Mouse (Mus musculus) CH12.LX (cell line): ENCODE measurements at regions not wholly inside any gene's neighbourhood (a gene's known extent, or its start where the extent isn't known, plus 50 kb on each side); places are given as distances from the start of the nearest gene placed in this dataset.

Source experiments
- DNase-seq: peaks from one replicate; pipeline ENCODE4 v3.0.0-alpha.2; 2013; ENCODE audit errors: extremely low read depth
- H3K27ac ChIP-seq: 2 replicates; pipeline ENCODE4 v1.5.1; 2012; ENCODE audit warnings: low read depth, mild to moderate bottlenecking, control low read depth, moderate library complexity; ENCODE audit not compliant: insufficient read depth
- H3K27me3 ChIP-seq: replicated peaks from 2 replicates; pipeline ENCODE3; 2012; ENCODE audit warnings: inconsistent platforms
- H3K36me3 ChIP-seq, 2 experiments: replicated peaks in 1 of 2; 2 replicates each; pipeline versions ENCODE3 to v1.6.1; 2012; ENCODE audit warnings: inconsistent platforms in 1 of 2, low read length in 1 of 2, mild to moderate bottlenecking in 1 of 2, mixed read lengths in 1 of 2, moderate library complexity in 1 of 2; ENCODE audit not compliant: control insufficient read depth in 1 of 2, insufficient read depth in 1 of 2
- H3K4me1 ChIP-seq, 2 experiments: 2 replicates each; pipeline ENCODE4 v1.6.1; 2012; ENCODE audit warnings: inconsistent platforms in 1 of 2, moderate library complexity in 1 of 2; ENCODE audit not compliant: insufficient read depth in 2 of 2, control insufficient read depth in 1 of 2
- H3K4me2 ChIP-seq: 2 replicates; pipeline ENCODE4 v1.6.1; 2012; ENCODE audit warnings: low read depth, mild to moderate bottlenecking, control low read depth; ENCODE audit not compliant: poor library complexity, insufficient read depth, severe bottlenecking
- H3K4me3 ChIP-seq, 3 experiments: fragments of 150-350 bp in 1 of 3; sonication (generic) in 1 of 3; replicated peaks in 1 of 3; 2 replicates each; pipeline versions ENCODE3 to v1.5.1; 2011 to 2012; ENCODE audit warnings: low read depth in 2 of 3, low read length in 2 of 3, mild to moderate bottlenecking in 2 of 3, moderate library complexity in 2 of 3, control low read depth in 1 of 3, improper control_type of control experiment in 1 of 3, inconsistent platforms in 1 of 3, mixed read lengths in 1 of 3; ENCODE audit not compliant: poor library complexity in 1 of 3
- H3K79me2 ChIP-seq: replicated peaks from 2 replicates; pipeline ENCODE4 v1.6.1; 2012; ENCODE audit warnings: mild to moderate bottlenecking, moderate library complexity; ENCODE audit not compliant: control insufficient read depth, poor library complexity, insufficient read depth, severe bottlenecking; ENCODE audit errors: extremely low read depth
- H3K9ac ChIP-seq: 2 replicates; pipeline ENCODE4 v1.6.1; 2012; ENCODE audit warnings: low read depth, mild to moderate bottlenecking, control low read depth, moderate library complexity; ENCODE audit not compliant: insufficient read depth
- H3K9me3 ChIP-seq: replicated peaks from 2 replicates; pipeline ENCODE3; 2012; ENCODE audit warnings: low read length, inconsistent platforms, mixed read lengths
- CTCF ChIP-seq, 2 experiments: IDR thresholded peaks in 1 of 2; conservative IDR thresholded peaks in 1 of 2; 2 replicates each; pipeline ENCODE4 v1.5.1; 2011 to 2012; ENCODE audit warnings: low read depth in 2 of 2, low read length in 2 of 2, improper control_type of control experiment in 1 of 2, inconsistent platforms in 1 of 2, mild to moderate bottlenecking in 1 of 2, moderate library complexity in 1 of 2
- E2F4 ChIP-seq: IDR thresholded peaks from 2 replicates; pipeline ENCODE4 v1.6.1; 2011; ENCODE audit warnings: low read depth, low read length, improper control_type of control experiment; ENCODE audit not compliant: insufficient replicate concordance
- EP300 ChIP-seq: IDR thresholded peaks from 2 replicates; pipeline ENCODE4 v1.6.1; 2011; ENCODE audit warnings: low read length, improper control_type of control experiment
- GABPA ChIP-seq: IDR thresholded peaks from 2 replicates; pipeline ENCODE4 v1.6.1; 2012; ENCODE audit warnings: low read depth, low read length, improper control_type of control experiment, inconsistent platforms; ENCODE audit not compliant: insufficient replicate concordance
- HCFC1 ChIP-seq: IDR thresholded peaks from 2 replicates; pipeline ENCODE4 v1.6.1; 2012; ENCODE audit warnings: low read depth, mild to moderate bottlenecking, inconsistent platforms, low read length, improper control_type of control experiment
- IRF4 ChIP-seq: IDR thresholded peaks from 2 replicates; pipeline ENCODE4 v1.6.1; 2014; ENCODE audit warnings: low read depth, mild to moderate bottlenecking, inconsistent platforms, low read length, improper control_type of control experiment
- JUN ChIP-seq: IDR thresholded peaks from 2 replicates; pipeline ENCODE4 v1.6.1; 2011; ENCODE audit warnings: low read depth, mild to moderate bottlenecking, low read length, improper control_type of control experiment, moderate library complexity; ENCODE audit not compliant: insufficient read depth
- JUND ChIP-seq: conservative IDR thresholded peaks from 2 replicates; pipeline ENCODE4 v1.6.1; 2011; ENCODE audit warnings: low read depth, low read length, improper control_type of control experiment
- MAFK ChIP-seq: IDR thresholded peaks from 2 replicates; pipeline ENCODE4 v1.6.1; 2011; ENCODE audit warnings: low read length, improper control_type of control experiment; ENCODE audit not compliant: insufficient replicate concordance
- MEF2A ChIP-seq: IDR thresholded peaks from 2 replicates; pipeline ENCODE4 v1.6.1; 2014; ENCODE audit warnings: low read depth, mild to moderate bottlenecking, inconsistent platforms, low read length, improper control_type of control experiment, borderline replicate concordance
- MXI1 ChIP-seq: IDR thresholded peaks from 2 replicates; pipeline ENCODE4 v1.6.1; 2011; ENCODE audit warnings: mild to moderate bottlenecking, low read depth, low read length, improper control_type of control experiment
- NRF1 ChIP-seq: IDR thresholded peaks from 2 replicates; pipeline ENCODE4 v1.6.1; 2014; ENCODE audit warnings: low read depth, mild to moderate bottlenecking, inconsistent platforms, low read length, improper control_type of control experiment, moderate library complexity
- PAX5 ChIP-seq: IDR thresholded peaks from 2 replicates; pipeline ENCODE4 v1.6.1; 2012; ENCODE audit warnings: low read length, inconsistent platforms, mixed read lengths
- POLR2A ChIP-seq: IDR thresholded peaks from 2 replicates; pipeline ENCODE4 v1.6.1; 2011; ENCODE audit warnings: low read depth, mild to moderate bottlenecking, improper control_type of control experiment, low read length
- RAD21 ChIP-seq: IDR thresholded peaks from 2 replicates; pipeline ENCODE4 v1.6.1; 2011; ENCODE audit warnings: low read depth, mild to moderate bottlenecking, low read length, improper control_type of control experiment, moderate library complexity
- SMC3 ChIP-seq: IDR thresholded peaks from 2 replicates; pipeline ENCODE4 v1.6.1; 2011; ENCODE audit warnings: low read depth, low read length, improper control_type of control experiment
- TBP ChIP-seq: conservative IDR thresholded peaks from 2 replicates; pipeline ENCODE4 v1.6.1; 2011; ENCODE audit warnings: low read depth, low read length, improper control_type of control experiment
- USF1 ChIP-seq: IDR thresholded peaks from 2 replicates; pipeline ENCODE4 v1.6.1; 2014; ENCODE audit warnings: low read depth, mild to moderate bottlenecking, inconsistent platforms, low read length, improper control_type of control experiment
- ZC3H11A ChIP-seq: IDR thresholded peaks from 2 replicates; pipeline ENCODE4 v1.6.1; 2012; ENCODE audit warnings: low read depth, mild to moderate bottlenecking, inconsistent platforms, low read length, improper control_type of control experiment
- ZMIZ1 ChIP-seq: IDR thresholded peaks from 2 replicates; pipeline ENCODE4 v1.6.1; 2012; ENCODE audit warnings: low read depth, mild to moderate bottlenecking, inconsistent platforms, low read length, improper control_type of control experiment
- dilution Hi-C: fragments of 300-500 bp; cut with MboI; formaldehyde crosslinking; loops from 2 replicates; pipeline ENCODE4 v1.14.3; 2020; ENCODE audit warnings: low sequenced_read_pairs; ENCODE audit not compliant: extremely low pct_unique_long_range_greater_than_20kb, extremely low pct_ligation_motif_present
- in situ Hi-C: fragments of 300-500 bp; cut with MboI; formaldehyde crosslinking; loops from 3 replicates; pipeline ENCODE4 v1.14.3; 2019; ENCODE audit warnings: low sequenced_read_pairs, low pct_ligation_motif_present, low pct_unique_long_range_greater_than_20kb, mixed read lengths

GRCm38 (mm10) chr8:53938392-53938791, 139.0 kb upstream of the Vegfc start:
- no peaks in the 10 kb centered on the region for H3K9me3 ChIP-seq
- no peak overlapping the region for H3K4me3 ChIP-seq
- H3K9ac ChIP-seq, result no peak overlapping the region
- in situ Hi-C loops, result no loop called here
- H3K4me2 ChIP-seq, result no peak overlapping the region
- dilution Hi-C loops, result no loop called here
- TF ChIP-seq GABPA (no peak), ZC3H11A (no peak), HCFC1 (no peak), CTCF (conservative IDR thresholded peaks at IDR 0.05 in 1 of 2, IDR thresholded peaks at IDR 0.05 in 1 of 2; ENCODE audit: low read depth in 2 of 2, low read length in 2 of 2) (no peak), MEF2A (no peak), RAD21 (no peak), TBP (no peak), MXI1 (no peak), ZMIZ1 (no peak), IRF4 (no peak), USF1 (no peak)
- TF ChIP-seq, all 38 proteins: peak for 0
- H3K4me1 ChIP-seq, result no peaks in the 10 kb centered on the region
- no peaks in the 10 kb centered on the region for H3K79me2 ChIP-seq
- H3K27ac ChIP-seq, result no peak overlapping the region
- no peaks in the 10 kb centered on the region for H3K36me3 ChIP-seq
- H3K27me3 ChIP-seq, result no peaks in the 10 kb centered on the region
- DNase-seq, result no peak

GRCm38 (mm10) chr8:53939519-53939918, 137.9 kb upstream of the Vegfc start:
- dilution Hi-C loops, result no loop called here
- Histone ChIP-seq H3K4me3 (no peak overlapping the region), H3K36me3 (no peaks in the 10 kb centered on the region), H3K9me3 (no peaks in the 10 kb centered on the region), H3K27me3 (no peaks in the 10 kb centered on the region), H3K9ac (no peak overlapping the region), H3K27ac (no peak overlapping the region), H3K4me2 (no peak overlapping the region), H3K79me2 (no peaks in the 10 kb centered on the region), H3K4me1 (no peaks in the 10 kb centered on the region)
- in situ Hi-C loops, result no loop called here
- DNase-seq, result no peak
- TF ChIP-seq MAFK (no peak), EP300 (no peak), POLR2A (no peak), JUN (no peak), E2F4 (no peak), TBP (no peak), MXI1 (no peak), NRF1 (no peak), PAX5 (no peak), SMC3 (no peak), USF1 (no peak), HCFC1 (no peak), JUND (no peak)
